Mouse (Mus musculus) CH12.LX (cell line): Measurements from ENCODE around the gene Fgfr2.

Experiments
- BHLHE40 ChIP-seq: IDR thresholded peaks from 2 replicates; pipeline ENCODE4 v1.6.1; 2011; ENCODE audit warnings: mild to moderate bottlenecking, low read depth, low read length, improper control_type of control experiment
- CHD1 ChIP-seq: IDR thresholded peaks from 2 replicates; pipeline ENCODE4 v1.6.1; 2012; ENCODE audit warnings: low read depth, low read length, improper control_type of control experiment, inconsistent platforms
- CTCF ChIP-seq, 2 experiments: IDR thresholded peaks in 1 of 2; conservative IDR thresholded peaks in 1 of 2; 2 replicates each; pipeline ENCODE4 v1.5.1; 2011 to 2012; ENCODE audit warnings: low read depth in 2 of 2, low read length in 2 of 2, improper control_type of control experiment in 1 of 2, inconsistent platforms in 1 of 2, mild to moderate bottlenecking in 1 of 2, moderate library complexity in 1 of 2
- JUND ChIP-seq: conservative IDR thresholded peaks from 2 replicates; pipeline ENCODE4 v1.6.1; 2011; ENCODE audit warnings: low read depth, low read length, improper control_type of control experiment
- NELFE ChIP-seq: IDR thresholded peaks from 2 replicates; pipeline ENCODE4 v1.6.1; 2011; ENCODE audit warnings: low read depth, low read length, improper control_type of control experiment
- POLR2A ChIP-seq: IDR thresholded peaks from 2 replicates; pipeline ENCODE4 v1.6.1; 2011; ENCODE audit warnings: low read depth, mild to moderate bottlenecking, improper control_type of control experiment, low read length
- POLR2AphosphoS2 ChIP-seq: IDR thresholded peaks from 2 replicates; pipeline ENCODE4 v1.6.1; 2011; ENCODE audit warnings: low read depth, low read length, improper control_type of control experiment
- SIN3A ChIP-seq: IDR thresholded peaks from 2 replicates; pipeline ENCODE4 v1.6.1; 2012; ENCODE audit warnings: low read length, improper control_type of control experiment, inconsistent platforms
- TCF12 ChIP-seq: IDR thresholded peaks from 2 replicates; pipeline ENCODE4 v1.6.1; 2014; ENCODE audit warnings: low read depth, mild to moderate bottlenecking, inconsistent platforms, low read length, improper control_type of control experiment
- USF1 ChIP-seq: IDR thresholded peaks from 2 replicates; pipeline ENCODE4 v1.6.1; 2014; ENCODE audit warnings: low read depth, mild to moderate bottlenecking, inconsistent platforms, low read length, improper control_type of control experiment
- ZC3H11A ChIP-seq: IDR thresholded peaks from 2 replicates; pipeline ENCODE4 v1.6.1; 2012; ENCODE audit warnings: low read depth, mild to moderate bottlenecking, inconsistent platforms, low read length, improper control_type of control experiment
- ZMIZ1 ChIP-seq: IDR thresholded peaks from 2 replicates; pipeline ENCODE4 v1.6.1; 2012; ENCODE audit warnings: low read depth, mild to moderate bottlenecking, inconsistent platforms, low read length, improper control_type of control experiment
- ZNF384 ChIP-seq: IDR thresholded peaks from 2 replicates; pipeline ENCODE4 v1.6.1; 2012; ENCODE audit warnings: low read depth, low read length, improper control_type of control experiment, inconsistent platforms

DNA sequence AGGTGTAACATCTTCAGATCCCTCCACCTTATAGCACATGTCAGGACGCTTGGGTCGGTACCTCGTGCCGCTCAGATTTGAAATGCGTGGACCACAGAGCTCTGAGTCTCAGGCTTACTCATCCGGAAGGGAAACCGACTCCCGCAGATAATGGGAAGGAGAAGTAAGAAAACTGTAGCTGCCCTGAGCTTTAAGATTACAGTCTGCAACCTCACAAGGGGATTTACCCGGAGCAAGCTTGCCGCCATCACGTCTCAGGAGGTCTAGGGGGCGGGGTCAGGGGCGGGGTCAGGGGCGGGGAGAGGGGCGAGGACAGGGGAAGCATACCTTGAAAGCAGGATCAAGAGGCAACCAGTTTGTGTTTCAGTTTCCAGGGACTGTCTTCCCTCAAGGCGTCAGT lies 2310.7 kb downstream of the Fgfr2 start:
- TF ChIP-seq ZMIZ1 (no peak), JUND (no peak), ZC3H11A (no peak), SIN3A (no peak), ZNF384 (no peak), TCF12 (0 out of 2 replicates have a peak, but pooled peaks have one; percentile 18), POLR2A (no peak), CTCF (conservative IDR thresholded peaks at IDR 0.05 in 1 of 2, IDR thresholded peaks at IDR 0.05 in 1 of 2; ENCODE audit: low read depth in 2 of 2, low read length in 2 of 2) (no peak), POLR2AphosphoS2 (no peak), CHD1 (no peak), NELFE (no peak), USF1 (no peak), BHLHE40 (peak; percentile 81)
